Mouse (Mus musculus) B cell, adult 2 months (primary cell): Measurements from ENCODE around the gene Frmd8.
"Not testable (repeated sequence)": the region's sequence is repeated elsewhere in the genome, so short reads cannot be mapped to it uniquely, and the experiment has no call there.

ENCODE experiments used
- DNase-seq, 2 experiments: peaks; one replicate each; pipeline ENCODE4 v3.0.0; 2022

Frmd8 gene

GRCm38 (mm10) chr19:5883935-5884334 is 8.9 kb upstream of the Frmd8 start:
- no peak for DNase-seq

GRCm38 (mm10) chr19:5882079-5882478 is 7.0 kb upstream of the Frmd8 start:
- DNase-seq, result not testable (repeated sequence)

- DNase-seq, result no peak
Observed at GRCm38 (mm10) chr19:5881155-5881554, 6.1 kb upstream of the Frmd8 start.

- DNase-seq, result no peak
Observed at GRCm38 (mm10) chr19:5879735-5880134, 4.7 kb upstream of the Frmd8 start.

- DNase-seq, result no peak
Observed at GRCm38 (mm10) chr19:5878916-5879315, 3.8 kb upstream of the Frmd8 start.

- DNase-seq, result no peak
Observed at GRCm38 (mm10) chr19:5878362-5878722, 3.3 kb upstream of the Frmd8 start.

GRCm38 (mm10) chr19:5877618-5878361 is 2.7 kb upstream of the Frmd8 start, which contains the start of gene Slc25a45:
TSS of gene Slc25a45 (plus strand) at chr19:5877808.
- DNase-seq, result peak; percentile 77 to 79

GRCm38 (mm10) chr19:5874391-5874968 is 594 bp downstream of the Frmd8 start:
- DNase-seq, result no peak

- no peak for DNase-seq
Observed at GRCm38 (mm10) chr19:5872931-5873556, 2.0 kb downstream of the Frmd8 start.

- no peak for DNase-seq
Observed at GRCm38 (mm10) chr19:5872528-5872927, 2.5 kb downstream of the Frmd8 start.

GRCm38 (mm10) chr19:5871683-5872082 is 3.4 kb downstream of the Frmd8 start:
- DNase-seq, result no peak

GRCm38 (mm10) chr19:5871273-5871672 is 3.8 kb downstream of the Frmd8 start:
- no peak for DNase-seq

- no peak for DNase-seq
Observed at GRCm38 (mm10) chr19:5868096-5868495, 7.0 kb downstream of the Frmd8 start.

- DNase-seq, result no peak
Observed at GRCm38 (mm10) chr19:5864710-5865398, 10.2 kb downstream of the Frmd8 start.

GRCm38 (mm10) chr19:5863776-5864175 is 11.3 kb downstream of the Frmd8 start:
- DNase-seq, result no peak

- DNase-seq, result no peak
Observed at GRCm38 (mm10) chr19:5862335-5863085, 12.6 kb downstream of the Frmd8 start.

GRCm38 (mm10) chr19:5856604-5857003 is 18.5 kb downstream of the Frmd8 start:
- no peak for DNase-seq

- no peak for DNase-seq
Observed at GRCm38 (mm10) chr19:5852035-5852722, 22.9 kb downstream of the Frmd8 start.

GRCm38 (mm10) chr19:5851481-5851971 is 23.5 kb downstream of the Frmd8 start:
- DNase-seq, result no peak

GRCm38 (mm10) chr19:5850860-5851259 is 24.2 kb downstream of the Frmd8 start:
- DNase-seq, result no peak

GRCm38 (mm10) chr19:5849843-5850527 is 25.1 kb downstream of the Frmd8 start:
- DNase-seq, result peak; percentile 95 to 96
